Mouse (Mus musculus) cerebellum, adult 11 months (tissue): ENCODE data around the gene Stat5b.

Experiments
- DNase-seq: peaks from one replicate; pipeline ENCODE4 v3.0.0; 2022

Gene Stat5b

DNA sequence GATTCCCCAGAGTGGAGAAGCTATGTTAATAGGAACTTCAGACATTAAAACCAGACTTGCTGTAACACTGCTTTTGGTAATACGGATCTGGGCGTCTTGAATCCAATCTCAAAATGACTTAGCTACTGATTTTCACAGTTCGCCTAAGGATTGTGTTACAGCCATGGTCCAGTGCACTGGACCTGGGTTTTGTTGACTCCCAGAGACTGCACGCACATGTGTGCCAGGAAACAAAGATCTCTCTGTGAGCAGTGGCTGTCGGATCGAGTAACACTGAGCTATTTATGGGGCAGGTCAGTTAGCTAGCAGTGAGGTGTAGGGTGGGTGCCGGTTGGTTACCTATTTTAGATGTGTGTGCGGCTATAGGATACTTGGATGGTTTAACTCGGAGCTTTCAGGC lies 40.0 kb downstream of the Stat5b start:
- no peak for DNase-seq

DNA sequence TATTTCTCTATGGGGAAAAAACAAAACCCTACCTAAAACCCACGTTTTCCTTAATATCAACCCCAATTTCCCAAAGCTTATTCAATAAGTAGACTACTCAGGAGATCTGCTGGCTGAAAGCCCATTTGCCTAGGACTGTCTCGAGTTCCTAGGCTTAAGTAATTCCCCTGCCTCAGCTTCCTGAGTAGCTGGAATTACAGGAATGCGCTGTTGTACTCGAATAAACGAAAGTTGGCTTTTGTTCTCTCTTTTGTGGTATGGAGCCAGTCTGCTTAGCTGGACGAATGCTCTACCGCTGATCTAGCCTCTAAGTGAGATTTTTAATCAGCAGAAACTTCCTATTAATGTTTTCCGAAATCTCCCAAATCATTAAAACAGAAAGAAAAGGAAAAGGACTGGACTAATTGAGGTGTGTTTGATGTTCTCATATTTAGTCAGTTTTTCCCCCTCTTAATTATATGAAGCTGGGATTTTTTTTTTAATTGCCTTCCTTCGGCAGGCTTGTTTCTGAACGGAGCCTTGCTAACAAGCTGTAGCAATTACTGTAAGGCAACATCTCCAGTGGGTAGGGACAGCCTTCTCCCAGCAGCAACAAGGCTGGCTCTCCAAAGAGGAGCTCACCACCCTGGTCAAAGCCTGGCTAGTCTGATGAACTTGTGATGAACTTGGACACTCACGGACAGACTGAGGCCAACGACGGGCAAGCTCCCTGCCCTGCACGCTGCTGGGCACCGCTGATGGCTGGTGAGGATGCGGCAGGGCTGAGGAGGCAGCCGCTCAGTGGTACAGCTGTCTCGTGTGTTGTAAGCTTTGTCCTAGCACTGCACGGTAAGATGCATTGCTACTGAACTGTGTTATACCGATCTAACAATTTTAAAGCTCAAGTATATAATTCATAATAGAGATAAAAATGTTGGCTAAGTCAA lies 43.9 kb downstream of the Stat5b start:
- no peak for DNase-seq

GRCm38 (mm10) chr11:100805535-100805934 lies 45.0 kb downstream of the Stat5b start:
- no peak for DNase-seq

- DNase-seq = no peak
Measured at GRCm38 (mm10) chr11:100804409-100804808, 46.1 kb downstream of the Stat5b start.

GRCm38 (mm10) chr11:100799426-100799825 lies 51.1 kb downstream of the Stat5b start:
- no peak for DNase-seq

DNA sequence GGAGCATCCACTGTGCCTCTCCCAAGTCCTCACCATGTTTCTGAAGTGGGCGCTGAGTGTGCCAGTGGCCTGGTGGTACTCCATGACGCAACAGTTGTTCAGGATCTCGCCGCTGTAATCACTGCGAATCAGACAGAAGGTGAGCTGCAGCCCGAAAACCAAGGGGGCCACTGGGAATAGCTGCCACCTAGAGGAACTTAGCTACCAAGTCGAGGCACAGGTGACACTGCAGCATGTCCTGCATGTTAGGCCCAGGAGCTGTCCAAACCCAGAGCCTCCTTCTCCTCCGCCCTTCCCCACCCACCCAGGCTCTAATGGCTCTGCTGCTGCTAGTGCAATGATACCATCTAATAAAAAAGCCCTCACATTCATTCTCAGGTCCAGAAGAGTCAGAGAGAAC lies 53.9 kb downstream of the Stat5b start:
- no peak for DNase-seq

- no peak for DNase-seq
Measured at GRCm38 (mm10) chr11:100795386-100795785, 55.1 kb downstream of the Stat5b start.

- DNase-seq = no peak
Measured at GRCm38 (mm10) chr11:100791457-100792049, 59.0 kb downstream of the Stat5b start.

- DNase-seq = peak; percentile 60
Measured at GRCm38 (mm10) chr11:100790644-100791043, 59.9 kb downstream of the Stat5b start.

GRCm38 (mm10) chr11:100789702-100790101 lies 60.8 kb downstream of the Stat5b start:
- no peak for DNase-seq

GRCm38 (mm10) chr11:100785774-100786173 lies 64.8 kb downstream of the Stat5b start:
- no peak for DNase-seq

DNA sequence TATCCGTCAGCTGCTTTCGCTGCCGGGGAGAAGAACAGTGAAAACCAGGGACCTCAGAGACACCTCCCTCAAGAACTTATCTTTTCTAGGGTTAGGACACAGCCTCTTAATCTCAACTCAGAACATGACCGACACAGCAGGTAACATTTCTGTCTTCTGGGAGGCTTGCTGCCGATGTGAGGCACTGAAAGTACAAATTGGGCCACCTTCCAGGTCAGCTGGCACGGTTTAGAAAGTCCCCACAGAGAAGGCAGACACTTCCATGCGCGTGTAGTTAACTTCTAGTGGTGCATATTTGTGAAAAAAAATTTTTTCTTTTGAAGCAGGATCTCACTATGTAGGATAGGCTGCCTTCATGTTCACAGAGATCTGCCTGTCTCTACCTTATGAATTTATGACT lies 66.2 kb downstream of the Stat5b start:
- DNase-seq = peak; percentile 31

- DNase-seq = no peak
Measured at GRCm38 (mm10) chr11:100782568-100782967, 68.0 kb downstream of the Stat5b start.

DNA sequence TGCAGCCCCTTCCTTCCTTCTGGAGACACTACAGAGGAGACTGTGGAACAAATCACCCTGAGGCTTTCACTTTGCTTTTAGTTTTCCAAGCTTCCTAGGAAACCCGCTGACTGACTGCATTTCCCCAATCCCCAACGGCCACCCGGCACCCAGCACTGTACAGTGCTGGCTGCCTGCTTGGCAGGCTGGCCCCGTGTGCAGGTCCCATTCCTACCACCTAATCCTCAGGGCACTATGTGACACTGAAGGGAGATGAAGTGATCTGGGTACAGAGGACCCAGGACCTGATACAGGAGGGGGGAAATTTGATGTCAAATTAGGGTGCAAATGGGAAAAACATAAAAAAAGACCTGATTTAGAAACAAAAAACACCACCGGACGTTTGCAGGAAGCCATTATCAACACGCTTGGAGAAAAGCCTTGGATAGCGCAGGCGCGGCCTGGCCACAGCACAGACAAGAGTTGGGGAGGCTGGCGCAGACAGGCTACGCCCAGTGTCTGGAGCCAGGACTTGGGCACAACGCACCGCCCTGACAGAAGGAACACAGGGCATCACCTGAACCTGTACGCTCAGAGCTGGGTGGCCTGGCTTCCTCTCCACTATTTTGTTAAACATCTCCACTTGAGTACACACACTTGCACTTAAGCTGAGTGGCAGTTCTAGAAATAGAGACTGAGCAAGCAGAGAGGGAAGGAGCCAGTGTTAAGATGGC lies 68.6 kb downstream of the Stat5b start:
- DNase-seq = no peak

- no peak for DNase-seq
Measured at GRCm38 (mm10) chr11:100780247-100780646, 70.3 kb downstream of the Stat5b start.

GRCm38 (mm10) chr11:100778069-100778468 lies 72.5 kb downstream of the Stat5b start:
- DNase-seq = no peak

GRCm38 (mm10) chr11:100775921-100776320 lies 74.6 kb downstream of the Stat5b start:
- DNase-seq = no peak

DNA sequence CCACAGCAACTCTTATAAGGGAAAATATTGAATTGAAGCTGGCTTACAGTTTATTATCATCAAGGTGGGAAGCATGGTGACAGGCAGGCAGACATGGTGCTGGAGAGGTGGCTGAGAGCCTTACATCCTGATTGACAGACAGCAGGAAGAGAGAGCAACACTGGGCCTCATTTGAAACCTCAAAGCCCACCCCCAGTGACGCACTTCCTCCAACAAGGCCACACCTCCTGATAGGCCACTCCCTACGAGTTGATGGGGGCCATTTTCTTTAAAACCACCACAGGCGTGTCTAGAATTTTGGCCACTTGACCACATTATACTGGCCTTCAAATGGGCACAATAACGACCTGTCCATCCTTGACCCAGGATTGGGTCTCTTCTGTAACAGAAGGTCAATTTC lies 76.3 kb downstream of the Stat5b start:
- DNase-seq = no peak

DNA sequence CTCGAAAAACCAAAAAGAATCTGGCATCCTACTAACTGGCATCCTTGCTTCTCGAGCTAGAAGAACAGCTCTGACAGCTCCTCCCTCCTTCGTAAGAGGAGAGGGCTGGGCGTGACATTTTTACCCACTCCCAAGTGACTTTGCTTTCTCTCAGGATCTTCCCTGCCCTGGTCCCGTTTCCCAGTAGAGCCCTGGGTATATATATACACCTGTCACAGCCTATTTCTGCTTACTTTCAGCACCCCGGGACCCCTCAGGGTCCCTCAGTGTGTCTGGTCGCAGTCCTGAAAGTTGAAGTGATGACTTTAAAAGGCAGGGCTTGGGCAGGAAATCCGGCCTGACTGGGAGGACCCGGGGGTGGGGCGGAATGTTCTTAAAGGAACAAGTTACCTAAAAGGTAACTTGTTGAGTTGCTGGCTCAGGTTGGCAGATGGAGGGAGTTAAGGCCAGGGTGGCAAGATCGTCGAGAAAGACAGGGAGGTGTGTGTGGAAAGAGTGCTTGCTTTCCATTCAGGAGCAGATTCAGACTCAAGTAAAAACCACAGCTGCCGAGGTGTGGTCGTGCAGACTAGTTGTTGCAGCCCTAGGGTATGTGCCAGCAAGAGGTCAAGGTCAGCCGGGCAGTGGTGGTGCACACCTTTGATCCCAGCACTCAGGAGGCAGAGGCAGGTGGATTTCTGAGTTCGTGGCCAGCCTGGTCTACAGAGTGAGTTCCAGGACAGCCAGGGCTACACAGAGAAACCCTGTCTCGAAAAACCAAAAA lies 79.7 kb downstream of the Stat5b start, which contains the start of gene Ghdc:
TSS of gene Ghdc (minus strand) at position 312 of the 763 bp plus-strand sequence.
- peak; percentile 60 for DNase-seq

- DNase-seq = no peak
Measured at GRCm38 (mm10) chr11:100769980-100770379, 80.5 kb downstream of the Stat5b start.

- no peak for DNase-seq
Measured at GRCm38 (mm10) chr11:100767871-100768270, 82.7 kb downstream of the Stat5b start.

GRCm38 (mm10) chr11:100766726-100767125 lies 83.8 kb downstream of the Stat5b start:
- DNase-seq = no peak

GRCm38 (mm10) chr11:100762831-100763230 lies 87.7 kb downstream of the Stat5b start, which contains the start of gene Hcrt:
Hcrt (minus strand) TSS chr11:100762931.
- DNase-seq = no peak
